Mouse (Mus musculus): ENCODE measurements around the gene Mbd3l2.
"Not testable (repeated sequence)": the region's sequence is repeated elsewhere in the genome, so short reads cannot be mapped to it uniquely, and the experiment has no call there.

Gene Mbd3l2

GRCm38 (mm10) chr9:18430354-18430753, at the start of gene Mbd3l2:
TSS of gene Mbd3l2 (plus strand) at chr9:18430654.
- DNase-seq (ENCODE audit: low spot score in 2 of 2), result no peak

GRCm38 (mm10) chr9:18385782-18386181, 44.7 kb upstream of the Mbd3l2 start:
- DNase-seq (ENCODE audit: low spot score in 2 of 2), result no peak

GRCm38 (mm10) chr9:18399629-18400028, 30.8 kb upstream of the Mbd3l2 start:
- no peak for DNase-seq (ENCODE audit: low spot score in 2 of 2)

- not testable (repeated sequence) for DNase-seq (ENCODE audit: low spot score in 2 of 2)
Observed at GRCm38 (mm10) chr9:18402895-18403294, 27.6 kb upstream of the Mbd3l2 start, which contains the start of gene Naalad2. TSS of gene Naalad2 (minus strand) at chr9:18402995.

- DNase-seq (ENCODE audit: low spot score in 2 of 2), result no peak
Observed at GRCm38 (mm10) chr9:18404118-18404517, 26.3 kb upstream of the Mbd3l2 start, which contains the start of gene Ubtfl1. TSS of gene Ubtfl1 (plus strand) at chr9:18404418.

- not testable (repeated sequence) for DNase-seq (ENCODE audit: low spot score in 2 of 2)
Observed at GRCm38 (mm10) chr9:18412371-18412770, 18.1 kb upstream of the Mbd3l2 start.

GRCm38 (mm10) chr9:18431687-18432086, 1.2 kb downstream of the Mbd3l2 start:
- DNase-seq (ENCODE audit: low spot score in 2 of 2), result peak; percentile 27 to 28

- DNase-seq (ENCODE audit: low spot score in 2 of 2), result no peak
Observed at GRCm38 (mm10) chr9:18456520-18456919, 26.1 kb downstream of the Mbd3l2 start.

GRCm38 (mm10) chr9:18467350-18467749, 36.9 kb downstream of the Mbd3l2 start:
- no peak for DNase-seq (ENCODE audit: low spot score in 2 of 2)

- DNase-seq (ENCODE audit: low spot score in 2 of 2), result no peak
Observed at GRCm38 (mm10) chr9:18468005-18468404, 37.6 kb downstream of the Mbd3l2 start.

- DNase-seq (ENCODE audit: low spot score in 2 of 2), result peak; percentile 78 to 86
Observed at GRCm38 (mm10) chr9:18473324-18474128, 43.1 kb downstream of the Mbd3l2 start.

GRCm38 (mm10) chr9:18478168-18478567, 47.7 kb downstream of the Mbd3l2 start, which contains the start of the genes Zfp558 and Mbd3l1:
TSS of gene Zfp558 (minus strand) at chr9:18478268.
TSS of gene Mbd3l1 (plus strand) at chr9:18478359.
- DNase-seq (ENCODE audit: low spot score in 2 of 2), result no peak

Data from right cerebral cortex, postnatal 10 days (tissue).